Mouse (Mus musculus) lung, adult 2 months (tissue): Measurements from ENCODE around the gene Soga1.

Experiments
- CTCF ChIP-seq: fragments of 200-500 bp; IDR thresholded peaks from 2 replicates; pipeline ENCODE4 v1.5.1; 2011; ENCODE audit warnings: mild to moderate bottlenecking, low read length, control low read depth; ENCODE audit not compliant: insufficient read depth
- POLR2A ChIP-seq: fragments of 200-500 bp; IDR thresholded peaks from 2 replicates; pipeline ENCODE4 v1.6.1; 2011; ENCODE audit warnings: low read depth, mild to moderate bottlenecking, control low read depth, low read length, borderline replicate concordance; ENCODE audit errors: extremely low read depth

GRCm38 (mm10) chr2:157027106-157028008 is 51.7 kb downstream of the Soga1 start:
- no peak for TF ChIP-seq POLR2A
- TF ChIP-seq CTCF, result no peak
